Mouse (Mus musculus): ENCODE data around the gene Baiap2. TPM values are rescaled to one million over a fixed set of nuclear protein-coding genes. Genes with fewer than 3 reads are reported as not detected.
A peak's percentile ranks its signal among the peaks of the same experiment; 100 is the strongest.

Gene Baiap2
- polyA plus RNA-seq, 1 experiment: 78.1 TPM

GRCm38 (mm10) chr11:120009937-120010336, 67.4 kb downstream of the Baiap2 start:
- peak; percentile 27 for DNase-seq
- no peak overlapping the region for H3K4me3 ChIP-seq (ENCODE audit: insufficient read depth, low read depth, low read length)
- no peaks in the 10 kb centered on the region for H3K36me3 ChIP-seq (ENCODE audit: control insufficient read depth, insufficient read depth, low read length)
- no peak for TF ChIP-seq POLR2A (IDR thresholded peaks at IDR 0.05; ENCODE audit: low read depth, low read length)
- no peak for TF ChIP-seq CTCF (conservative IDR thresholded peaks at IDR 0.05; ENCODE audit: insufficient read depth, insufficient read length, low read depth, low read length)
- 76% methylated on average over 20 of the region's 20 CpGs for WGBS
- H3K27ac ChIP-seq (ENCODE audit: insufficient read depth, low read depth, low read length): no peak overlapping the region
- no peaks in the 10 kb centered on the region for H3K27me3 ChIP-seq (replicated peaks; ENCODE audit: control insufficient read depth, insufficient read depth, low read length)
- peaks cover 7% of the 10 kb centered on the region; the same call in 1 of the 2 replicates for H3K4me1 ChIP-seq (ENCODE audit: control insufficient read depth, insufficient read depth, low read length)

GRCm38 (mm10) chr11:120011114-120011760, 68.7 kb downstream of the Baiap2 start:
- no peak for DNase-seq
- H3K27ac ChIP-seq (ENCODE audit: insufficient read depth, low read depth, low read length): no peak overlapping the region
- no peaks in the 10 kb centered on the region for H3K27me3 ChIP-seq (replicated peaks; ENCODE audit: control insufficient read depth, insufficient read depth, low read length)
- H3K4me1 ChIP-seq (ENCODE audit: control insufficient read depth, insufficient read depth, low read length): peaks cover 7% of the 10 kb centered on the region; the same call in 1 of the 2 replicates
- H3K36me3 ChIP-seq (ENCODE audit: control insufficient read depth, insufficient read depth, low read length): no peaks in the 10 kb centered on the region
- no peak overlapping the region for H3K4me3 ChIP-seq (ENCODE audit: insufficient read depth, low read depth, low read length)
- TF ChIP-seq POLR2A (IDR thresholded peaks at IDR 0.05; ENCODE audit: low read depth, low read length): no peak
- WGBS: 81% methylated on average over 11 of the region's 11 CpGs

GRCm38 (mm10) chr11:120011761-120012560, 69.4 kb downstream of the Baiap2 start:
- H3K4me1 ChIP-seq (ENCODE audit: control insufficient read depth, insufficient read depth, low read length): peaks cover 7% of the 10 kb centered on the region; the same call in 1 of the 2 replicates
- 46% methylated on average over 43 of the region's 43 CpGs for WGBS
- no peaks in the 10 kb centered on the region for H3K27me3 ChIP-seq (replicated peaks; ENCODE audit: control insufficient read depth, insufficient read depth, low read length)
- no peak overlapping the region for H3K4me3 ChIP-seq (ENCODE audit: insufficient read depth, low read depth, low read length)
- H3K27ac ChIP-seq (ENCODE audit: insufficient read depth, low read depth, low read length): no peak overlapping the region
- no peaks in the 10 kb centered on the region for H3K36me3 ChIP-seq (ENCODE audit: control insufficient read depth, insufficient read depth, low read length)
- TF ChIP-seq POLR2A (IDR thresholded peaks at IDR 0.05; ENCODE audit: low read depth, low read length) (no peak), CTCF (conservative IDR thresholded peaks at IDR 0.05; ENCODE audit: insufficient read depth, insufficient read length, low read depth, low read length) (no peak)
- no peak for DNase-seq

GRCm38 (mm10) chr11:120012702-120013101, 70.1 kb downstream of the Baiap2 start:
- Histone ChIP-seq H3K27me3 (replicated peaks; ENCODE audit: control insufficient read depth, insufficient read depth, low read length) (no peaks in the 10 kb centered on the region), H3K27ac (ENCODE audit: insufficient read depth, low read depth, low read length) (no peak overlapping the region), H3K4me1 (ENCODE audit: control insufficient read depth, insufficient read depth, low read length) (peaks cover 7% of the 10 kb centered on the region; the same call in 1 of the 2 replicates), H3K36me3 (ENCODE audit: control insufficient read depth, insufficient read depth, low read length) (no peaks in the 10 kb centered on the region), H3K4me3 (ENCODE audit: insufficient read depth, low read depth, low read length) (no peak overlapping the region)
- TF ChIP-seq CTCF (conservative IDR thresholded peaks at IDR 0.05; ENCODE audit: insufficient read depth, insufficient read length, low read depth, low read length): no peak
- no peak for TF ChIP-seq POLR2A (IDR thresholded peaks at IDR 0.05; ENCODE audit: low read depth, low read length)
- 85% methylated on average over 13 of the region's 13 CpGs for WGBS
- no peak for DNase-seq

- Histone ChIP-seq H3K36me3 (ENCODE audit: control insufficient read depth, insufficient read depth, low read length) (no peaks in the 10 kb centered on the region), H3K27ac (ENCODE audit: insufficient read depth, low read depth, low read length) (no peak overlapping the region), H3K4me3 (ENCODE audit: insufficient read depth, low read depth, low read length) (peak overlapping the region; percentile 43), H3K4me1 (ENCODE audit: control insufficient read depth, insufficient read depth, low read length) (peaks cover 3% of the 10 kb centered on the region; the same call in 1 of the 2 replicates), H3K27me3 (replicated peaks; ENCODE audit: control insufficient read depth, insufficient read depth, low read length) (no peaks in the 10 kb centered on the region)
- WGBS: 5% methylated on average over 21 of the region's 21 CpGs
- peak; percentile 88 for DNase-seq
- TF ChIP-seq CTCF (conservative IDR thresholded peaks at IDR 0.05; ENCODE audit: insufficient read depth, insufficient read length, low read depth, low read length) (peak; percentile 85), POLR2A (IDR thresholded peaks at IDR 0.05; ENCODE audit: low read depth, low read length) (no peak)
These were observed 70.7 kb downstream of the Baiap2 start for GRCm38 (mm10) chr11:120013174-120013711.

- H3K36me3 ChIP-seq (ENCODE audit: control insufficient read depth, insufficient read depth, low read length): no peaks in the 10 kb centered on the region
- peaks cover 3% of the 10 kb centered on the region; the same call in 1 of the 2 replicates for H3K4me1 ChIP-seq (ENCODE audit: control insufficient read depth, insufficient read depth, low read length)
- TF ChIP-seq CTCF (conservative IDR thresholded peaks at IDR 0.05; ENCODE audit: insufficient read depth, insufficient read length, low read depth, low read length) (no peak), POLR2A (IDR thresholded peaks at IDR 0.05; ENCODE audit: low read depth, low read length) (no peak)
- 98% methylated on average over 4 of the region's 4 CpGs for WGBS
- DNase-seq: no peak
- H3K27me3 ChIP-seq (replicated peaks; ENCODE audit: control insufficient read depth, insufficient read depth, low read length): no peaks in the 10 kb centered on the region
- no peak overlapping the region for H3K27ac ChIP-seq (ENCODE audit: insufficient read depth, low read depth, low read length)
- H3K4me3 ChIP-seq (ENCODE audit: insufficient read depth, low read depth, low read length): no peak overlapping the region
These were observed 72.2 kb downstream of the Baiap2 start for GRCm38 (mm10) chr11:120014758-120015157.

GRCm38 (mm10) chr11:120017011-120017410, 74.4 kb downstream of the Baiap2 start:
- TF ChIP-seq POLR2A (IDR thresholded peaks at IDR 0.05; ENCODE audit: low read depth, low read length): no peak
- TF ChIP-seq CTCF (conservative IDR thresholded peaks at IDR 0.05; ENCODE audit: insufficient read depth, insufficient read length, low read depth, low read length): no peak
- no peak for DNase-seq
- Histone ChIP-seq H3K36me3 (ENCODE audit: control insufficient read depth, insufficient read depth, low read length) (no peaks in the 10 kb centered on the region), H3K4me3 (ENCODE audit: insufficient read depth, low read depth, low read length) (no peak overlapping the region), H3K27ac (ENCODE audit: insufficient read depth, low read depth, low read length) (no peak overlapping the region), H3K4me1 (ENCODE audit: control insufficient read depth, insufficient read depth, low read length) (peaks cover 3% of the 10 kb centered on the region; the same call in 1 of the 2 replicates), H3K27me3 (replicated peaks; ENCODE audit: control insufficient read depth, insufficient read depth, low read length) (no peaks in the 10 kb centered on the region)
- WGBS: 83% methylated on average over 8 of the region's 8 CpGs

All from kidney, adult 2 months (tissue).